Mouse (Mus musculus) urinary bladder, postnatal 4 days (tissue): ENCODE results near the gene AI182371.

Source experiments
- DNase-seq, 2 experiments: peaks; one replicate each; pipeline ENCODE4 v3.0.0; 2021 to 2022; ENCODE audit warnings: low spot score in 2 of 2

The AI182371 gene

DNA sequence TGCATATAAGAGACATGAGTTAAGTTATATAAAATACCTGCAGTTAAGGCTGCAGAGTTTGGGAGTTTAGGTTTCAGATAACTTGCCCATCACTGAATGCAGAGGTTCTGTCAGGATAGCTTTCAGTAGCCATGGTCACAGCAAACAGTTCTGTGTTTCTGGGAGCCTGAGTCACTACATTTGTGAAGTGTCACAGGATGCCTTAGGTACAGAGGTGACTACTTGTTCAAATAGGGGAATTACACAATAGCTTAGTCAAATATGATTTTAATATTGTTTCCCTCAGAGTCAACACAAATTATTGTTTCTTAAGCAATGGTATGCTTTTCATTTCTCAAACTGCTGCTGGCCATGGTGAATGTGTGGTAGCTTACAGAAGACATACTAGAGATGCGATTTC is 32.2 kb downstream of the AI182371 start:
- DNase-seq, result no peak

DNA sequence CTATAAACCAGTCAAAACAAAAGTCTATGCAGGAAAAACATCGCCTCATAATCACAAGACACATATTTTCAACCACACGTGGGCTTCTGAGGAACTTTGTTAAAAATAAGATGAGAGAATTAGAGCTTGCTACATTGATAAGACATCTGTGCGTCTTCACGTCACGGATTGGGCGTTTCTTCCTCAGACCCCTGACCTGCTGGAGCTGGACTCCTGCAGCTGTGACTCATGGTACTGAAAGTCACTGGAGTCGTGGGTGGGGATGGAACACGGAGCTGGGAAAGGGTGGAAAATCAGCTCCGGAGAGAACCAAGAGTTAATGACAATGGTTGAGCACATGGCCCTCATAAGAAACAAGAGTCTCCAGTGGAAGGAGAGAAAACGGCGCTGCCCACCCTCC is 34.2 kb downstream of the AI182371 start:
- DNase-seq, result no peak

DNA sequence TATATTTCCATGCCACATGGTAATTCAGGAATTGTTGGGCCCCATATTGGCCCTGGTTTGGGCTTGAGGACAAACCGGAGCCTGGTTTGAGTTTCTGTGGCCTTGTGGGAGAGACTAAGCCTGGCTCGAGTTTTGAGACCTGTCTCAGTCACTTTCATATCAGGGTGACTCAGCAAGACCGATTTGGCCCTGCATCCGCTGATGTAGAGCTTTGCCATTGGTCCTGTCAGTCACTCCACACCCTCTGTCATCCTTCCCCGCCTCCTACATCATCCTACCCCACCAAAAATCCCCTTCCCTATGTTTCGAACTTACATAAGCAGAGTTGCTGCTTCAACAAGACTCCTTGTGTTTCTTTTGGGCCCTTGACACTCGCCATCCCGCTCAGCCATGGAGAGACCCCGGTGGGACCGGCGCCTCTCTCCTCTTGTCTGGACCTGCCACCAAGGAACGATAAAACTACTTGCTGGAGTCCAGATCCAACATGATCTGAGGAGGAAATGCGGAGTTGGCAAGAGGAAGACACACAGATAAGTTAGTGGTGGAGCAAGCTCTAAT is 34.7 kb downstream of the AI182371 start:
- no peak for DNase-seq

GRCm38 (mm10) chr2:35063333-35064030 is 37.9 kb downstream of the AI182371 start:
- DNase-seq, result no peak

DNA sequence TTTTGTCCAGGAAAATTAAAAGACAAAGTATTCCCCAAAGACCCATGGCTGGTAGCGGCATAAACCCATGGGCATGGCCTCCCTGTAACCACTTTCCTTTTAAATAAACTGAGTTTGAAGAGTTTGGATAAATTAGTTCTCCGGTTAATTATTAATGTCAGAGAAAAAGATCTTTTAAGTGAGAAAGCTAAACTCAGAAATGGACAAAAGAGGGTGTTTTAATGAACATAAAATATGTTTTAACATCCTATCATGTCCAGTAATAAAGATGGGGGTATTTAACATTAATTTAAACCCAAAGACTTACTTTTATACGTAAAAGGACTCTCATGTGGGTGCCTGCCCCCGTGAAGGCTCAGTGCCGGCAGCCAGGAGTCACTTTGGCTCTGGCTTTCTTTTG is 40.0 kb downstream of the AI182371 start, which contains the start of gene Hc:
Gene Hc (minus strand): TSS at position 101 of the 400 bp plus-strand sequence.
- DNase-seq, result no peak

DNA sequence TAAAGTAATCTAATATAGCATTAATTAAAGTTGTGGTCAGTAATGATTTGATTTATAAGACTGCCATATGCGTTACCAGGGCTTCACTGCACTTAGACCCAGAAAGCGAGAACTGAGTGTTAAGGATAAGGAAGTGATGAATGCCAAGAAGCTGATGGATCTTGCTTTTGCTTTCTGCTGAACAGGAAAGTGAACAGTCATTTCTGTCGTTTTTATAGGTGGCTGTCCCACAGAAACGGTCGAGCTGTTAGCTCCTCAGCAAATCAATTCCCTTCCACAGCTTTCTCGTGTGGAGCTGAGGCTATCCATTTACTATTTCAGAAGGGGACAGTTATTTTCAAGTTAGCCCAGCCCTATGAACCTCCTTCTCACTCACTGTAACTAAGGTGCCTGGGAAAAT is 40.4 kb downstream of the AI182371 start:
- no peak for DNase-seq

DNA sequence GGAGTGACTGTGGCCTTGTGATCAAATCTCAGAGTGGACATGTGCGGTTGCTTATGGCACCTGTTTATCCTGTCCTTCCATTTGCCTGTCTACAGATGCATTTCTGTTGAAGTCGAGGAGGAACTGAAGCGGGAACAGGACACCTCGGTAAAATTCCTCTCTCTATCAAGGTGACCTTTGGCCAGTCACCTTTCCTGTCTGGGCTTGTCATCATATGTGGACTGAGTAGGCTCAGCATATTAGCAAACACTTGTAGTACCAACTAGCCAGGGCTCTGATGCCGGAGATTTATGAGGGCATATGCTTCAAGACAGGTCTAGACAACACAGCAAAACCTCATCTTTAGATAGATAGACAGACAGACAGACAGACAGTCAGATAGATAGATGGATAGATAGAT is 41.1 kb downstream of the AI182371 start:
- DNase-seq, result no peak

DNA sequence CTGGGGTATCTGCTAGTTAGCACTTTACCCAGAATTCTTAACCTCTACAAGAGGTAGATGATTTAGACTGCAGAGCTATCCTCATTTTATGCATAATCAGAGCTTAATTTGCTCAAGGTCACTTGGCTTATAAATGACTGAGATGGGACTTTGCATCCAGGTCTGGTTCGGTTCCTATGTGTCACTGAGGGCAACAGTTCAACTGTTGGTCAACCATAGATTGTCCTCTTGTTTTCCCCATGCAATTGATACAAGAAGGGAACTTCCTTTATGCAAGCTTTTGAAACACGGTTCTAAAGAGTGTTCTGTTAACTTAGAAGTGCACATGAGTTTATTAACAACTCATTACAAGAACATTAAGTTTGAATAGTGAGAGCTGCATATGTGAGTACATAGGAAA is 43.0 kb downstream of the AI182371 start:
- DNase-seq, result no peak

DNA sequence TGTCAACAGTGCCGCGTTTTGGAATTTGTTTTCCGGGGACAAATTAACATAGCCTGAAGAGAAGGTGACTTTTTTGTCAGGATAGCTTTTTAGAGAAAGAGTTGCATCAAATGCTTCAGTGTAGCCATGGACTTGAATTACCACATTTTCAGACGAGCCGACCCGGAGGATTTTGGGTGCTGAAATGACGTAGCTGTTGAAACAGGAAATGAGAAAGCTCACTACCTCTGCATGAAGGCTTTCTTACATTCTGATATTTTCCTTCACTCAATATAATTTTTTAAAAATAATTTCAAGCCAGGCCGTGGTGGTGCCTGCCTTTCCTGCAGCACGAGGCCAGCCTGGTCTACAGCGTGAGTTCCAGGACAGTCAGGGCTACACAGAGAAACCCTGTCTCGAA is 44.1 kb downstream of the AI182371 start:
- no peak for DNase-seq

DNA sequence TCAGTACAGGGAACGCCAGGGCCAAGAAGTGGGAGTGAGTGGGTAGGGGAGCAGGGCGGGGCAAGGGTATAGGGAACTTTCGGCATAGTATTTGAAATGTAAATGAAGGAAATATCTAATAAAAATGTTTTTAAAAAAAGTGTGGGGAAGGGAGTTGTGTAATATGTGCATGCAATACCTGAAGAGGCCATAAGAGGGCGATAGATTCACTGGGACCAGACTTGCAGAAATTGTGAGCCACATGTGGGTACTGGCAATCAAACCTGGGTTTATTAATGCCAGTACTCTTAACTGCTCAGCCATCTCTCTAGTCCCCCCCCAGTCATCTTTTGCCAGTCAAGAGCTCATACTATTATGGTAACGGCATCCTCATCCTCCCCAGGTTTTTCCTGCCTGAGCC is 52.5 kb downstream of the AI182371 start:
- no peak for DNase-seq

DNA sequence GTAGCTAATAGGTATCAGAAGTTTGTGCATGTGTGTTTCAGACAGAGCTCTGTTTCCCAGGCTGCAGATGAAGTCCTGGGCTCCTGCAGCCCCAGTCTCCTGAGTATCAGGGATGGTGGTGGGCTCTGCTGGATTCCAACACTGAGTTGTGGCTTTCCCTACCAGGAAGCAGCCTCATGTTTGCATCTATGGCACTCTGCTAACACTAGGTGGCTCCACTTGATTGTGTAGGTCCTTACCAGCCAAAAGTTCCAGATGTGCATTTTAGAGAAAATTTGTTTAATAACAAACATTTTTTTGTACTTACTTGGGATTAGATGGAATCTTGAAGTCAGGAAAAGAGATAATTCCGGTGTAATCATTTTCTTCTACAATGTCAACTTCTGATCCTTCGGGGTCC is 56.4 kb downstream of the AI182371 start:
- no peak for DNase-seq

DNA sequence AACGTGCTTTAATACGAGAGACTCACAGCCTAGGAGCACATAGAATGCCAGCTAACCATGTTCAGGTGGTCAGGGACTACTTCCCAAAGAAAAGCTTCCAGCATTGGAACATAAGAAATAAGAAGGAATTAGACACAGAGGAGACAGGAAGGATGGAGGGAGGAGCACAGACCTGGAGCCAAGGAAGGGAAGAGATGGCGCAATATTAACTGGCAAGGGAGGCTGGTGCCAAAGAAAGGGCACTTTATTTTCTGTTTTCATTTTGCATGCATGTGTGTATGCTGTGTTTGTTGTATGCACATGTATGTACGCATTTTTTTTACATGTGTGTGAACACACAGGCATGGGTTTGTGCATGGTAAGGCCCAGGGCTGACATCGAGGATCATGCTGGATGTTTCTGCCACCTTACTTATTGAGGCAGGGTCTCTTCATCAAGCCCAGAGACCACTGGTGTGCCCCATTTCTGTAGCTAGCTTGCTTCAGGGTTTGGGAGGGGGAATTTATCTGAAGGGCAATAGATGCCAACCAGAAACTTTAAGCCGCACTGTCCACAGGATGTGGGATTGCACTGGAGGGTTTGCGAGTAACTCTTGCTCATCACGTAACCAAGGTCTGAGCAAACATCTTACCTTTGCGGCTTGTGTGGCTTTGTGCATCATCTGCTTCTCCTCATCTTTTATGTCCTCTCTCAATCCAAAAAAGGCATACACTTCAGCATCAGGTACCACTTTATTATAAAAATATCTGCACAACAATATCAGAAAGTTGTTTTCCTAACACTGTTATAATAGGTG is 62.6 kb downstream of the AI182371 start:
- no peak for DNase-seq
